Mouse (Mus musculus) hematopoietic stem cell, adult 5-6 weeks (primary cell): ENCODE measurements at regions not wholly inside any gene's neighbourhood (a gene's known extent, or its start where the extent isn't known, plus 50 kb on each side); places are given as distances from the start of the nearest gene placed in this dataset.

Source experiments
- ATAC-seq, 2 experiments: fragments of 125-278 bp in 1 of 2; replicated peaks in 1 of 2; 2 replicates each; pipeline ENCODE4 v1.8.0; 2016 to 2017; ENCODE audit warnings: inconsistent platforms in 2 of 2, mild to moderate bottlenecking in 2 of 2, moderate number of reproducible peaks in 2 of 2, low read depth in 1 of 2, moderate TSS enrichment in 1 of 2; ENCODE audit not compliant: low FRiP score in 2 of 2, poor library complexity in 2 of 2, severe bottlenecking in 2 of 2, insufficient read depth in 1 of 2, low TSS enrichment in 1 of 2

- ATAC-seq: no peak
These were observed 101.3 kb upstream of the Klf6 start for GRCm38 (mm10) chr13:5760030-5760429.

- ATAC-seq: no peak
These were observed 94.9 kb upstream of the Klf6 start for GRCm38 (mm10) chr13:5766394-5766793.

GRCm38 (mm10) chr13:5767202-5767601 is 94.1 kb upstream of the Klf6 start:
- ATAC-seq: no peak

GRCm38 (mm10) chr13:5768699-5769098 is 92.6 kb upstream of the Klf6 start:
- no peak for ATAC-seq

GRCm38 (mm10) chr13:5769283-5770260 is 91.7 kb upstream of the Klf6 start:
- ATAC-seq: peak in 1 of 2 experiments; percentile 32; a peak in 1 of 4 replicates

GRCm38 (mm10) chr13:5773811-5774210 is 87.5 kb upstream of the Klf6 start:
- ATAC-seq: no peak

GRCm38 (mm10) chr13:5778443-5779171 is 82.7 kb upstream of the Klf6 start:
- peak; percentile 49 to 67; a peak in 3 of 4 replicates for ATAC-seq

- peak; percentile 86 to 94 for ATAC-seq
These were observed 81.9 kb upstream of the Klf6 start for GRCm38 (mm10) chr13:5779410-5779809.

GRCm38 (mm10) chr13:5782540-5782939 is 78.7 kb upstream of the Klf6 start:
- no peak for ATAC-seq

- no peak for ATAC-seq
These were observed 74.2 kb upstream of the Klf6 start for GRCm38 (mm10) chr13:5787114-5787513.

- no peak for ATAC-seq
These were observed 72.0 kb upstream of the Klf6 start for GRCm38 (mm10) chr13:5789302-5789701.

GRCm38 (mm10) chr13:5802079-5802478 is 59.2 kb upstream of the Klf6 start:
- ATAC-seq: no peak; a peak in 1 of 4 replicates

- ATAC-seq: peak; percentile 72 to 74
These were observed 58.5 kb upstream of the Klf6 start for GRCm38 (mm10) chr13:5802826-5803225.

- ATAC-seq: peak; percentile 55 to 68
These were observed 57.5 kb upstream of the Klf6 start for GRCm38 (mm10) chr13:5803540-5804380.

GRCm38 (mm10) chr13:5804381-5804941 is 56.8 kb upstream of the Klf6 start:
- peak; percentile 28 to 47; a peak in 2 of 4 replicates for ATAC-seq

GRCm38 (mm10) chr13:5808380-5808779 is 52.9 kb upstream of the Klf6 start:
- ATAC-seq: no peak
